Mouse (Mus musculus): ENCODE measurements around the gene Snrk.

Gene Snrk

GRCm38 (mm10) chr9:122117112-122117616 is at the start of gene Snrk:
Snrk (plus strand) TSS chr9:122117266.
- DNase-seq: peak; percentile 92

- DNase-seq: no peak
Measured at GRCm38 (mm10) chr9:122067654-122068053, 49.4 kb upstream of the Snrk start.

GRCm38 (mm10) chr9:122069560-122070174 is 47.4 kb upstream of the Snrk start:
- DNase-seq: no peak

GRCm38 (mm10) chr9:122073980-122074379 is 43.1 kb upstream of the Snrk start:
- DNase-seq: no peak

- DNase-seq: no peak
Measured at GRCm38 (mm10) chr9:122074575-122074974, 42.5 kb upstream of the Snrk start.

- DNase-seq: no peak
Measured at GRCm38 (mm10) chr9:122078456-122078855, 38.6 kb upstream of the Snrk start.

GRCm38 (mm10) chr9:122083698-122084097 is 33.4 kb upstream of the Snrk start:
- no peak for DNase-seq

- peak; percentile 77 for DNase-seq
Measured at GRCm38 (mm10) chr9:122084175-122084574, 32.9 kb upstream of the Snrk start.

- no peak for DNase-seq
Measured at GRCm38 (mm10) chr9:122084636-122085035, 32.4 kb upstream of the Snrk start.

- DNase-seq: peak; percentile 66
Measured at GRCm38 (mm10) chr9:122085055-122085454, 32.0 kb upstream of the Snrk start.

GRCm38 (mm10) chr9:122085550-122086205 is 31.4 kb upstream of the Snrk start:
- no peak for DNase-seq

GRCm38 (mm10) chr9:122087086-122087485 is 30.0 kb upstream of the Snrk start:
- DNase-seq: no peak

GRCm38 (mm10) chr9:122091171-122091570 is 25.9 kb upstream of the Snrk start:
- no peak for DNase-seq

GRCm38 (mm10) chr9:122091782-122092228 is 25.3 kb upstream of the Snrk start:
- DNase-seq: no peak

GRCm38 (mm10) chr9:122094171-122094570 is 22.9 kb upstream of the Snrk start:
- no peak for DNase-seq

- DNase-seq: no peak
Measured at GRCm38 (mm10) chr9:122096822-122097511, 20.1 kb upstream of the Snrk start.

- no peak for DNase-seq
Measured at GRCm38 (mm10) chr9:122097535-122097934, 19.5 kb upstream of the Snrk start.

- DNase-seq: no peak
Measured at GRCm38 (mm10) chr9:122100584-122101127, 16.4 kb upstream of the Snrk start.

- DNase-seq: no peak
Measured at GRCm38 (mm10) chr9:122101196-122101595, 15.9 kb upstream of the Snrk start.

- no peak for DNase-seq
Measured at GRCm38 (mm10) chr9:122103550-122104284, 13.3 kb upstream of the Snrk start.

GRCm38 (mm10) chr9:122104285-122104829 is 12.7 kb upstream of the Snrk start:
- no peak for DNase-seq

GRCm38 (mm10) chr9:122107701-122108375 is 9.2 kb upstream of the Snrk start:
- DNase-seq: no peak
